Mouse (Mus musculus) hindbrain, embryonic 13.5 days (tissue): ENCODE measurements at regions not wholly inside any gene's neighbourhood (a gene's known extent, or its start where the extent isn't known, plus 50 kb on each side); places are given as distances from the start of the nearest gene placed in this dataset.
A peak's percentile ranks its signal among the peaks of the same experiment; 100 is the strongest.

Experiments
- ATAC-seq: fragments of 200-750 bp; cut with Nextera tagmentation; 2 replicates; pipeline ENCODE4 v1.8.0; 2017; ENCODE audit warnings: moderate TSS enrichment; ENCODE audit not compliant: low FRiP score
- H3K27ac ChIP-seq: fragments of 300-500 bp; sonication (generic); 2 replicates; pipeline ENCODE4 v1.5.1; 2015; ENCODE audit warnings: inconsistent platforms, mild to moderate bottlenecking, moderate library complexity
- H3K27me3 ChIP-seq: fragments of 300-500 bp; sonication (generic); 2 replicates; pipeline ENCODE4 v1.6.1; 2015; ENCODE audit warnings: mild to moderate bottlenecking, inconsistent platforms
- H3K36me3 ChIP-seq: fragments of 300-500 bp; sonication (generic); 2 replicates; pipeline ENCODE4 v1.6.1; 2015; ENCODE audit warnings: mild to moderate bottlenecking, inconsistent platforms
- H3K4me1 ChIP-seq: fragments of 300-500 bp; sonication (generic); replicated peaks from 2 replicates; pipeline ENCODE4 v1.6.1; 2015; ENCODE audit warnings: inconsistent platforms
- H3K4me2 ChIP-seq: fragments of 300-500 bp; sonication (generic); 2 replicates; pipeline ENCODE4 v1.6.1; 2015; ENCODE audit warnings: inconsistent platforms, mild to moderate bottlenecking, moderate library complexity
- H3K4me3 ChIP-seq: fragments of 300-500 bp; sonication (generic); 2 replicates; pipeline ENCODE4 v1.5.1; 2015; ENCODE audit warnings: mild to moderate bottlenecking, inconsistent platforms
- H3K9ac ChIP-seq: fragments of 300-500 bp; sonication (generic); 2 replicates; pipeline ENCODE4 v1.6.1; 2015; ENCODE audit warnings: mild to moderate bottlenecking, inconsistent platforms
- H3K9me3 ChIP-seq: fragments of 300-500 bp; sonication (generic); 2 replicates; pipeline ENCODE4 v1.6.1; 2016; ENCODE audit warnings: inconsistent platforms
- WGBS: fragments of 180-500 bp; shearing (Covaris S2); methylation state at CpG from one replicate; pipeline ENCODE4 v1.1.7; 2015; 5-methylcytosine and 5-hydroxymethylcytosine counted together

DNA sequence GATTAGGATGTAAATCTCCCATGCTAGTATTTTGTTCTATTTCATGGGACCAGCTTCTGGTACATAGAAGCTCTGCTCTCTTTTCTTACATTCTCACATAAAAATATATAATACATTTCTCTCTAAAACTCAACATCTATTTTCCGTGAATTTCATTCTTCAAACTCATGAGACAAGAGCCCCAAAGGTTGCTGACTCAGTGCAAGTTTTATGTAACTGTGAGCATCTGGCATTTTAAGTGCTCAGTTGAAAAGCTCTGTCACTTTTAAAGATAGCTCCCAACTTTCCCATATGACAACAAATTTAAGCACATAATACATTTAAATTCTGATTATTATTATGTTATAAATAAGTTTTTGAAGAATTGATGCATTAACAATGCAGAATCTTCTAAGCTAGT lies 268.5 kb downstream of the AW209491 start:
- Histone ChIP-seq H3K4me1 (no peaks in the 10 kb centered on the region), H3K27me3 (no peaks in the 10 kb centered on the region), H3K9me3 (no peaks in the 10 kb centered on the region), H3K36me3 (no peaks in the 10 kb centered on the region), H3K4me2 (no peak overlapping the region), H3K4me3 (no peak overlapping the region), H3K9ac (no peak overlapping the region), H3K27ac (no peak overlapping the region)
- 86% methylated on average over 1 of the region's 1 CpGs for WGBS
- no peak for ATAC-seq

DNA sequence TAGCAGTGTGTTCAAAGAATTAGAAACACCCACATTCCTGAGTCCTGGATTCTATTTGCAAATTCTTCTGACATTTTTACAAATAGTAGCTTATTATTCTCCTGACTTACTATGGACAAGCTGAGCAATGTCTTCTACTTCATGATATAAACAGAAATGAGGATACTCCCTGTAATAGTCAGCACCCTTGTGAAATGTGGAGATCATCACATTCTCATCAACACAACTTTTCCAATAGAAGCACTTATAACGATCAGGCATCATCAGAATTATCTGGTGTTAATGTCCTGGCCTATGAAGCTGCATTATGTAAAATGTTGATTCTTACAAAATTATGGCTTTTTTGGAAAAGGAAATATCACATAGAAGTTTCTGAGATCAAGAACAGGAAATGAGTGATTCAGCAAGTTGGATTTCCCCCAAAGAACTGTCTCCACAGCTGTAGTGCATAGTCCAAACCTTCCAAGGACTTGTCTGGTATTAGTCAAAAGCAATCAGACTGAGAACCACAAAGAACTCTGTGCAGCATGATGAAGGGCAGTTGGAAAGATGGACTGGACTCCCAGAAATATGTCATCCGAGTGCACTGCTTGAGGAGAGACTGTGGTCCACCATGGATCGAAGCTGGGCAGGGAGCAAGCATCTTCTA lies 300.3 kb downstream of the AW209491 start:
- Histone ChIP-seq H3K4me1 (no peaks in the 10 kb centered on the region), H3K4me3 (no peak overlapping the region), H3K27ac (no peak overlapping the region), H3K4me2 (no peak overlapping the region), H3K9ac (no peak overlapping the region), H3K27me3 (no peaks in the 10 kb centered on the region), H3K9me3 (no peaks in the 10 kb centered on the region), H3K36me3 (no peaks in the 10 kb centered on the region)
- no peak for ATAC-seq
- WGBS, result 96% methylated on average over 3 of the region's 3 CpGs

DNA sequence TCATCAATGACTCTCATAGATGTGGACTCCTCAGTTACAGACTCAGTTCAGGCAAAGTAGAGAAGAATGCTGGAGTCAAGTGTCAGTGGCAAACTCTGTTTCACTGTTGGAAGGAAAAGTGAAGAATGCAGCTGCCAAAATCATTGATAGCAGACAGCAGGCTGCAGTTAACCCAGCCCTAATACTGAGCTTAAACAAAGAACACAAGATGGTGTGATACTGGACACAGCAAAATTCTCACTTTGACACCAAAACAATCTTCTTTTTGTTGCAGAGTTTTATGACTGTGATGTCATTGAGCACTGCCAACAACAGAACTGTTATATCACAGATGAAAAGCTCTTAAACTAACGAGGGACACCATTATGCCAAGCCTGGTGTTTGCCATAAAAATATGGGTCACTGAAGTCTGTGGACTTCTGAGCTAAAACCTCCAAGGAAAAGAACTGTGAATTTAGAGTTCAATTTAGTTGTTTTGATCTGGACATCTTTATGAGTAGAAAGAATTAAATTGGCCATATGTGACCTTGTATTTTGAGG lies 336.3 kb downstream of the AW209491 start:
- Histone ChIP-seq H3K4me3 (no peak overlapping the region), H3K4me2 (no peak overlapping the region)

GRCm38 (mm10) chr13:15002700-15003099 lies 372.7 kb downstream of the AW209491 start:
- Histone ChIP-seq H3K4me2 (no peak overlapping the region), H3K9me3 (no peaks in the 10 kb centered on the region), H3K9ac (no peak overlapping the region), H3K4me3 (no peak overlapping the region), H3K27me3 (no peaks in the 10 kb centered on the region), H3K36me3 (no peaks in the 10 kb centered on the region), H3K27ac (no peak overlapping the region), H3K4me1 (no peaks in the 10 kb centered on the region)
- ATAC-seq, result no peak
- 86% methylated on average over 3 of the region's 3 CpGs for WGBS

More for the DNA sequence above, 336.3 kb downstream of the AW209491 start:
- no peak overlapping the region for H3K27ac ChIP-seq
- H3K27me3 ChIP-seq, result no peaks in the 10 kb centered on the region
- no peaks in the 10 kb centered on the region for H3K9me3 ChIP-seq
- ATAC-seq, result no peak
- no peaks in the 10 kb centered on the region for H3K4me1 ChIP-seq
- 71% methylated on average over 1 of the region's 1 CpGs for WGBS
- H3K9ac ChIP-seq, result no peak overlapping the region
- H3K36me3 ChIP-seq, result no peaks in the 10 kb centered on the region

- Histone ChIP-seq H3K9ac (no peak overlapping the region), H3K4me2 (no peak overlapping the region), H3K4me3 (no peak overlapping the region), H3K36me3 (no peaks in the 10 kb centered on the region), H3K4me1 (no peaks in the 10 kb centered on the region; the same call in 1 of the 2 replicates), H3K27me3 (no peaks in the 10 kb centered on the region), H3K9me3 (no peaks in the 10 kb centered on the region), H3K27ac (no peak overlapping the region)
- ATAC-seq, result 0 out of 2 replicates have a peak, but pooled peaks have one; percentile 13
These were observed 381.7 kb downstream of the AW209491 start for GRCm38 (mm10) chr13:15011638-15012037.

DNA sequence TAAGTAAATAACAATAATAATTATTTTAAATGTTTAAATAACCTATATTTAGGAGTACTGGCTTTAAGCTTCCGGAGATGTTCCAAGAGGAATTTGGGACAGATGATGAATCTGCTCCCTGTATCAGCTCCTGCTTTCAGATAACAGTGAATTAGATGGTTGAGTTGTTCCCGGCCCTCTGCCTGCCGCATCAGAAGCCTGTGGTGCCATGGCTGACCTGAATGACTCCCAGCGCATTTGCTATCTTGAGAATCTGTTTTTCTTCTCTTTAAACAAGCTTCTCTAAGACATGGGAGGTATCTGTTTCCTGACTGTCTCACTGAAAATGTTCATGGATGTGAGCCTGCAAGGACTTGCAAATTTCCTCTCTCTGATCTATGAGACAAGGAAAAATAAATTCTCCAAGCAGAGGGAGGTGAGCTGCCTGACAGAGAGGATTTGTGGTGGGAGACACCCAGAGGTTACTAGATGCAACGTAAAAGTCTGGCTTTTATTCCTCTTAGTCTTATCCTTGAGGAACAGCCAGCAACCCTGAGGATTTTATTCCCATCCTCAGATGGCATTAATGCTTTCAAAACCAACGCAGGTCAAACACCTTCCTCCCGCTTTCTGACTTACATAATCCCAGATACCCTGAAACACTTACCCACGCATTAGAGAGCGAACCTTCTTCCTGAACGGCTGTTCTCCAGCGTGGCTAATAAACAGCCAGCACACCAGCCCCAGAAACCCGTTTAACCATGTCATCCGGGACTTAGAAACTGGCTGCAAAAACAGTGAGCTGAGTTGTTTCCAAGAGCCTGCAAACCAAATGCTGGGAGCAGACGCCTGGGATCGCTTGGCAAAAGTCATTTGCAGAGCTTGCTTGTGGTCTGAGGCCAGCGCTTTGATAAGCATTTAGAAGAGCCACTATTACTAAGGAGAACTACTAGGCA lies 389.1 kb downstream of the AW209491 start:
- no peak for ATAC-seq
- no peak overlapping the region for H3K4me3 ChIP-seq
- no peaks in the 10 kb centered on the region for H3K4me1 ChIP-seq
- H3K9me3 ChIP-seq, result no peaks in the 10 kb centered on the region
- no peaks in the 10 kb centered on the region for H3K36me3 ChIP-seq
- H3K27me3 ChIP-seq, result no peaks in the 10 kb centered on the region
- H3K4me2 ChIP-seq, result no peak overlapping the region
- WGBS, result 66% methylated on average over 16 of the region's 16 CpGs
- H3K9ac ChIP-seq, result no peak overlapping the region
- H3K27ac ChIP-seq, result no peak overlapping the region

DNA sequence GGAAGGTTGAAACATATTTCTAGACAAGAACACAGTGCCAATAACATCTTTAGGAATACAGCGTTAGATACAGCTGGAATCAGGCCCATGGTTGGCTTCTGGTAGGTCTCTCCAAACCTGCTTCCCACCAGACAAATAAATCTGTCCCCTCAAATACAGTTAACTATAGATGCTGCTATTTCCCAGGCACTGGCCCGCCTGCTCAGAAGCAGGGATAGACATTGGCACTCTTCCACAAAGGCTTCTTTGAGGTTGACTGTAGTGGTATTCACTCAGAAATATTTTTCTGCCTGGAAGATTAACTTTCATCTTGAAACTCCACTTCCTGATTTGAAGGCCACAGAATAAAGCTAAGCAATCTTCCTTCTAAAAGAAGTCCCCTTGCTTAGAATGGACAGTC lies 396.6 kb downstream of the AW209491 start:
- H3K4me2 ChIP-seq, result no peak overlapping the region
- H3K9ac ChIP-seq, result no peak overlapping the region
- H3K9me3 ChIP-seq, result no peaks in the 10 kb centered on the region
- no peaks in the 10 kb centered on the region for H3K27me3 ChIP-seq
- no peaks in the 10 kb centered on the region for H3K36me3 ChIP-seq
- H3K4me3 ChIP-seq, result no peak overlapping the region
- 86% methylated on average over 2 of the region's 2 CpGs for WGBS
- ATAC-seq, result no peak
- H3K4me1 ChIP-seq, result no peaks in the 10 kb centered on the region
- no peak overlapping the region for H3K27ac ChIP-seq

- no peaks in the 10 kb centered on the region for H3K9me3 ChIP-seq
- no peaks in the 10 kb centered on the region for H3K27me3 ChIP-seq
- H3K9ac ChIP-seq, result no peak overlapping the region
- no peaks in the 10 kb centered on the region for H3K4me1 ChIP-seq
- no peak overlapping the region for H3K4me2 ChIP-seq
- WGBS, result 59% methylated on average over 4 of the region's 4 CpGs
- peak; percentile 61; the same call in 1 of the 2 replicates for ATAC-seq
- H3K27ac ChIP-seq, result no peak overlapping the region
- no peaks in the 10 kb centered on the region for H3K36me3 ChIP-seq
- H3K4me3 ChIP-seq, result no peak overlapping the region
These were observed 410.2 kb upstream of the Gli3 start for GRCm38 (mm10) chr13:15052667-15053375.

DNA sequence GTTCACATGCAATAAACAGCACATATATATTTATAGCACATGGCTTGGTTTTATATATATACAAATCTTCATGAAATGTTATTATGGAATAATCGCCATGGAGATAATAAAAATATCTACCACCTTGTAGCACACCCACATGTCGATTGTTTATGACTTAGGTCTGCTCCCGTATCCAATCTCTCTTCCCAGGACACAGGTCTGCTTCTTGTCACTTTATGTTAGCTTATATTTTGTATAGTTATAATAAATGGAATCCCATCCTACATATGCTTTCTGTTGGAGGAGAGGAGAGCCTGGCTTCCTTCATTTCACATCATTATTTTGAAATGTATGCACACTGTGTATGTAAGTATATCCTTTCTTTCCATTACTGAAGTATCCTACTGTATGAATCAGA lies 408.3 kb upstream of the Gli3 start:
- H3K36me3 ChIP-seq, result no peaks in the 10 kb centered on the region
- H3K9me3 ChIP-seq, result no peaks in the 10 kb centered on the region
- no peak overlapping the region for H3K4me2 ChIP-seq
- H3K4me3 ChIP-seq, result no peak overlapping the region
- no peaks in the 10 kb centered on the region for H3K4me1 ChIP-seq
- WGBS, result 92% methylated on average over 3 of the region's 3 CpGs
- H3K27me3 ChIP-seq, result no peaks in the 10 kb centered on the region
- H3K9ac ChIP-seq, result no peak overlapping the region
- ATAC-seq, result no peak
- H3K27ac ChIP-seq, result no peak overlapping the region

DNA sequence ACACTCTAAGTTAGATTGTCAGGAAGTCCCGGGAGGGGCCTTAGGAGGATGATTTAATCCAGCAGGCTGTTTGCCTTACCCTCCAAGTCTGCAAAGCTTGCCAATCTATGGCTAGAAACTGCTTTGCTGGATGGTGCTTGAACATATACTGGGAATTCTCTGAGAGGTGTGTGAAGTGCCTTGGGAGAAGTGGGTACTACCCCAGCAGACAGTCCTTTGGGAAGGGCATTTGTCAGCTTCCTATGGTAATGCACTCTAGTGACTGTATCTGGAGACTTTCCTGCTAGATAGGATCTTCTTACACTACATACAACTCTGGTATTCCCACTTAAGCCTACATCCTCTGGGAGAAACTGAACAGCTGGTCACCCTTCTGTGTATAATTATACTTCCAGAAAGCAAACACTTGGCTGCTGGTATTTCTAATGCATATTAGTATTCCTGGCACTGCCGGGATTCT lies 384.4 kb upstream of the Gli3 start:
- Histone ChIP-seq H3K9ac (no peak overlapping the region), H3K4me1 (no peaks in the 10 kb centered on the region), H3K9me3 (no peaks in the 10 kb centered on the region), H3K36me3 (no peaks in the 10 kb centered on the region), H3K4me3 (no peak overlapping the region), H3K27ac (no peak overlapping the region), H3K27me3 (no peaks in the 10 kb centered on the region), H3K4me2 (no peak overlapping the region)
- peak; percentile 61 for ATAC-seq
- 68% methylated on average over 2 of the region's 2 CpGs for WGBS

DNA sequence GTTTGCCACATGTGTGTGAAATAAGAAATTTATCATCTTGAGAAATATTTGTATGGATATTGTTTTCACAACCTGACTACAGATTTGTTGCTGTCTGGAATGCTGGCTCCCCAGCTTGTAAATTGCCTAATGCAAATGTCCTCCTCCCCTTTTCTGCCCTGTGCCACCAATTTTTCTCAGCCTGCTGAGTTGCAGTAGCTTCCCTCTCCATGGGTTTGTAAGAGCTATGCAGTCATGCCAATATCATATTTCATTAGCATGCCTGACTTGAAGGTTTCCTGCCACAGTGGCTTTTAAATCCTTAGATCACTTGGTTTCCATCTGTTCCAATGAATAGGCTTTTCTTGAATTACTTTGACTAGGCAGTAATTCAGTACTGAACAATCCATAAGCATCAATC lies 383.9 kb upstream of the Gli3 start:
- Histone ChIP-seq H3K36me3 (no peaks in the 10 kb centered on the region), H3K4me3 (no peak overlapping the region), H3K27me3 (no peaks in the 10 kb centered on the region), H3K4me2 (no peak overlapping the region), H3K4me1 (no peaks in the 10 kb centered on the region), H3K9ac (no peak overlapping the region), H3K9me3 (no peaks in the 10 kb centered on the region), H3K27ac (no peak overlapping the region)
- peak; percentile 54; the same call in 1 of the 2 replicates for ATAC-seq

GRCm38 (mm10) chr13:15082255-15082932 lies 380.6 kb upstream of the Gli3 start:
- H3K9me3 ChIP-seq, result no peaks in the 10 kb centered on the region
- H3K4me2 ChIP-seq, result no peak overlapping the region
- no peak for ATAC-seq
- no peaks in the 10 kb centered on the region for H3K4me1 ChIP-seq
- no peak overlapping the region for H3K27ac ChIP-seq
- WGBS, result 87% methylated on average over 2 of the region's 2 CpGs
- no peak overlapping the region for H3K9ac ChIP-seq
- H3K4me3 ChIP-seq, result no peak overlapping the region
- H3K36me3 ChIP-seq, result no peaks in the 10 kb centered on the region
- no peaks in the 10 kb centered on the region for H3K27me3 ChIP-seq
